28 mouse cellular contexts compared by ENCODE assay signal in the genomic region with DNA sequence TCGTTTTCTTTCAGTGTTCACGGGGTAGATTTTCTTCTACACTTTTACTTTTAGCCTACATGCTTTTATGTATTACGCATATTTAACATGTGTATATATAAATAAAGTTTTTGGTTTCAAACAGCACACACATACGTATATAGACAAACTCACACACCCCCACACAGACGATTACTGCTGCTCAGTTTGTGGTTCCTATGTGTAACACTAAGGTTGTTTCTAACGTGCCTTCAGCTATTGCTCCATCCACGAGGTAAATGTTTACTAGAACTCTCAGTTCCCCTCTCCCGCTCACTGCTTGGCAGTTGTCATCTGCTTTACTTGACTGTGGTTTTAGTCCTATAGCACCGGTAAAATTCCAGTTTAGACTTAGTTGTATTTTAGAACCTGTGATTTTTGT. TPM values are rescaled to one million over a fixed set of nuclear protein-coding genes. Genes with fewer than 3 reads are reported as not detected.
"Had no signal": no experiment of that assay in that cellular context is flagged by ENCODE, and none has a peak within 500 bp of the region (broad histone marks: within the 10 kb centered on the region; RNA-seq: fewer than 3 reads in every experiment).

No protein-coding gene starts in this region.

- H3K27me3 ChIP-seq: limb, embryonic 13.5 days; liver, embryonic 13.5 days; lung, embryonic 15.5 days had no signal

- H3K9me3 ChIP-seq: limb, embryonic 10.5 days; limb, embryonic 13.5 days; liver, embryonic 13.5 days; lung, embryonic 15.5 days had no signal

- H3K9ac ChIP-seq: limb, embryonic 13.5 days; liver, embryonic 13.5 days; lung, embryonic 15.5 days had no signal

- H3K4me3 ChIP-seq: layer of hippocampus, adult 2 months; limb, embryonic 10.5 days; limb, embryonic 13.5 days; liver, embryonic 13.5 days; lung, embryonic 15.5 days had no signal

- H3K27ac ChIP-seq: kidney, postnatal 0 days; limb, embryonic 10.5 days; limb, embryonic 13.5 days; liver, embryonic 13.5 days; lung, embryonic 15.5 days had no signal

- H3K36me3 ChIP-seq: limb, embryonic 10.5 days; limb, embryonic 13.5 days; liver, embryonic 13.5 days; lung, embryonic 15.5 days had no signal

- H3K4me1 ChIP-seq: limb, embryonic 10.5 days; liver, embryonic 13.5 days; lung, embryonic 15.5 days had no signal

- DNase-seq: kidney, adult 2 months; kidney, postnatal 25 days; layer of hippocampus, adult 9-11 months; liver, embryonic 13.5 days; lung, adult 18-20 months; lung, postnatal 10 days; lung, postnatal 36 days; midbrain, embryonic 14.5 days; thymus, adult 18-20 months; thymus, postnatal 36 days had no signal

- H3K4me2 ChIP-seq: limb, embryonic 13.5 days; liver, embryonic 13.5 days; lung, embryonic 15.5 days had no signal

- ATAC-seq: intestine, postnatal 0 days had no signal

RNA-seq across cellular contexts. Expression of gene Tpte, which starts 34.2 kb away (rescaled TPM):
- total RNA-seq: layer of hippocampus, adult 2 months; layer of hippocampus, postnatal 25 days; left cerebral cortex, adult 18-20 months; left cerebral cortex, postnatal 25 days; midbrain, postnatal 0 days had no signal
- polyA plus RNA-seq: kidney, adult 2 months; kidney, embryonic 14.5 days; kidney, postnatal 0 days; large intestine, adult 2 months; limb, embryonic 10.5 days; limb, embryonic 13.5 days; liver, embryonic 13.5 days; lung, embryonic 15.5 days; midbrain, embryonic 14.5 days; midbrain, postnatal 0 days; neural tube, embryonic 11.5 days; neural tube, embryonic 14.5 days; small intestine, adult 2 months; spleen, adult 2 months; stomach, embryonic 16.5 days; urinary bladder, adult 2 months had no signal
